Mouse (Mus musculus) kidney, postnatal 0 days (tissue): ENCODE measurements at regions not wholly inside any gene's neighbourhood (a gene's known extent, or its start where the extent isn't known, plus 50 kb on each side); places are given as distances from the start of the nearest gene placed in this dataset.

Experiments
- ATAC-seq: fragments of 200-750 bp; cut with Nextera tagmentation; replicated peaks from 2 replicates; pipeline ENCODE4 v1.8.0; 2017; ENCODE audit warnings: low read depth, moderate number of reproducible peaks, moderate TSS enrichment, moderate library complexity; ENCODE audit not compliant: low FRiP score
- DNase-seq: peaks from one replicate; pipeline ENCODE4 v3.0.0-alpha.2; 2016; ENCODE audit warnings: low spot score
- H3K27ac ChIP-seq: fragments of 300-500 bp; sonication (generic); 2 replicates; pipeline ENCODE4 v1.5.1; 2014; ENCODE audit warnings: mild to moderate bottlenecking
- H3K27me3 ChIP-seq: fragments of 300-500 bp; sonication (generic); 2 replicates; pipeline ENCODE4 v1.6.1; 2014; ENCODE audit warnings: low read length, mixed read lengths; ENCODE audit not compliant: insufficient read depth
- H3K36me3 ChIP-seq: fragments of 300-500 bp; sonication (generic); 2 replicates; pipeline ENCODE4 v1.6.1; 2014; ENCODE audit warnings: low read length, mixed read lengths; ENCODE audit not compliant: insufficient read depth
- H3K4me1 ChIP-seq: fragments of 300-500 bp; sonication (generic); replicated peaks from 2 replicates; pipeline ENCODE4 v1.6.1; 2014; ENCODE audit warnings: antibody characterized with exemption, low read length, mixed read lengths; ENCODE audit not compliant: insufficient read depth
- H3K4me2 ChIP-seq: fragments of 300-500 bp; sonication (generic); 2 replicates; pipeline ENCODE4 v1.6.1; 2014; ENCODE audit warnings: mild to moderate bottlenecking, low read length, moderate library complexity, mixed read lengths
- H3K4me3 ChIP-seq: fragments of 300-500 bp; sonication (generic); replicated peaks from 2 replicates; pipeline ENCODE4 v1.5.1; 2014; ENCODE audit warnings: low read depth, low read length
- H3K9ac ChIP-seq: fragments of 300-500 bp; sonication (generic); 2 replicates; pipeline ENCODE4 v1.6.1; 2014; ENCODE audit warnings: low read depth, low read length
- H3K9me3 ChIP-seq: fragments of 300-500 bp; sonication (generic); replicated peaks from 2 replicates; pipeline ENCODE4 v1.6.1; 2016; ENCODE audit warnings: low read length, inconsistent platforms, mixed read lengths
- CTCF ChIP-seq: IDR thresholded peaks from 2 replicates; pipeline ENCODE4 v1.5.1; 2016; ENCODE audit warnings: antibody characterized with exemption, low read depth, mild to moderate bottlenecking, moderate library complexity
- WGBS: fragments of 180-500 bp; shearing (Covaris S2); extraction: QIAGEN DNeasy Blood & Tissue Kit; methylation state at CpG from one replicate; pipeline ENCODE4 v1.1.7; 2014; 5-methylcytosine and 5-hydroxymethylcytosine counted together

- H3K9ac ChIP-seq = no peak overlapping the region
- no peak for ATAC-seq
- no peak overlapping the region for H3K4me2 ChIP-seq
- no peaks in the 10 kb centered on the region for H3K9me3 ChIP-seq
- no peak overlapping the region for H3K27ac ChIP-seq
- TF ChIP-seq CTCF = no peak
- 44% methylated on average over 1 of the region's 1 CpGs for WGBS
- no peaks in the 10 kb centered on the region for H3K4me1 ChIP-seq
- DNase-seq = no peak
- H3K27me3 ChIP-seq = no peaks in the 10 kb centered on the region
- no peaks in the 10 kb centered on the region for H3K36me3 ChIP-seq
- no peak overlapping the region for H3K4me3 ChIP-seq
Measured at GRCm38 (mm10) chr13:54892572-54892971, 56.6 kb upstream of the Unc5a start.

- Histone ChIP-seq H3K27ac (no peak overlapping the region), H3K4me3 (no peak overlapping the region), H3K4me2 (no peak overlapping the region), H3K27me3 (no peaks in the 10 kb centered on the region), H3K9me3 (no peaks in the 10 kb centered on the region), H3K36me3 (no peaks in the 10 kb centered on the region), H3K9ac (no peak overlapping the region), H3K4me1 (no peaks in the 10 kb centered on the region)
- DNase-seq (no peak), ATAC-seq (no peak)
- WGBS = 35% methylated on average over 7 of the region's 7 CpGs
- no peak for TF ChIP-seq CTCF
Measured at GRCm38 (mm10) chr13:54893651-54894050, 55.6 kb upstream of the Unc5a start.

- no peak overlapping the region for H3K27ac ChIP-seq
- WGBS = 62% methylated on average over 5 of the region's 5 CpGs
- H3K4me2 ChIP-seq = no peak overlapping the region
- H3K9me3 ChIP-seq = no peaks in the 10 kb centered on the region
- no peaks in the 10 kb centered on the region for H3K36me3 ChIP-seq
- TF ChIP-seq CTCF = no peak
- ATAC-seq (no peak), DNase-seq (no peak)
- H3K4me1 ChIP-seq = no peaks in the 10 kb centered on the region
- H3K9ac ChIP-seq = no peak overlapping the region
- no peak overlapping the region for H3K4me3 ChIP-seq
- H3K27me3 ChIP-seq = no peaks in the 10 kb centered on the region
Measured at GRCm38 (mm10) chr13:54895981-54896380, 53.2 kb upstream of the Unc5a start.
